Mouse (Mus musculus): ENCODE measurements at regions not wholly inside any gene's neighbourhood (a gene's known extent, or its start where the extent isn't known, plus 50 kb on each side); places are given as distances from the start of the nearest gene placed in this dataset.
A peak's percentile ranks its signal among the peaks of the same experiment; 100 is the strongest.

GRCm38 (mm10) chr6:109150023-109150911, 321.8 kb downstream of the Edem1 start:
- in situ Hi-C loops (cut with MboI; ENCODE audit: low pct_ligation_motif_present, low pct_unique_long_range_greater_than_20kb, low sequenced_read_pairs), result loop anchor here (25.0 kb wide), 2 partner anchors 187 to 288 kb away; no protein-coding TSS in a partner anchor
- H3K4me1 ChIP-seq (ENCODE audit: control insufficient read depth in 1 of 2, insufficient read depth in 2 of 2), result no peaks in the 10 kb centered on the region
- dilution Hi-C loops (cut with MboI; ENCODE audit: extremely low pct_ligation_motif_present, extremely low pct_unique_long_range_greater_than_20kb, low sequenced_read_pairs), result no loop called here
- TF ChIP-seq SIN3A (IDR thresholded peaks at IDR 0.05; ENCODE audit: low read length) (no peak), RAD21 (IDR thresholded peaks at IDR 0.05; ENCODE audit: low read depth, low read length) (peak; percentile 88), NELFE (IDR thresholded peaks at IDR 0.05; ENCODE audit: low read depth, low read length) (peak; percentile 26; the same call in 1 of the 2 replicates), HCFC1 (IDR thresholded peaks at IDR 0.05; ENCODE audit: low read depth, low read length) (no peak), BHLHE40 (IDR thresholded peaks at IDR 0.05; ENCODE audit: low read depth, low read length) (no peak), CTCF (conservative IDR thresholded peaks at IDR 0.05 in 1 of 2, IDR thresholded peaks at IDR 0.05 in 1 of 2; ENCODE audit: low read depth in 2 of 2, low read length in 2 of 2) (peak; percentile 80 to 84), ZNF384 (IDR thresholded peaks at IDR 0.05; ENCODE audit: low read depth, low read length) (no peak), ZMIZ1 (IDR thresholded peaks at IDR 0.05; ENCODE audit: low read depth, low read length) (no peak), ZC3H11A (IDR thresholded peaks at IDR 0.05; ENCODE audit: low read depth, low read length) (peak; percentile 18; the same call in 1 of the 2 replicates), SMC3 (IDR thresholded peaks at IDR 0.05; ENCODE audit: low read depth, low read length) (peak; percentile 82), TCF12 (IDR thresholded peaks at IDR 0.05; ENCODE audit: low read depth, low read length) (no peak), USF1 (IDR thresholded peaks at IDR 0.05; ENCODE audit: low read depth, low read length) (no peak), MEF2A (IDR thresholded peaks at IDR 0.05; ENCODE audit: borderline replicate concordance, low read depth, low read length) (no peak)
- no peak overlapping the region for H3K9ac ChIP-seq (ENCODE audit: insufficient read depth, low read depth)
- H3K9me3 ChIP-seq (replicated peaks; ENCODE audit: low read length), result no peaks in the 10 kb centered on the region
- DNase-seq (ENCODE audit: extremely low read depth), result peak; percentile 75
- no peaks in the 10 kb centered on the region for H3K27me3 ChIP-seq (replicated peaks)
- H3K36me3 ChIP-seq (replicated peaks in 1 of 2; ENCODE audit: control insufficient read depth in 1 of 2, insufficient read depth in 1 of 2, low read length in 1 of 2), result no peaks in the 10 kb centered on the region
- H3K4me3 ChIP-seq (replicated peaks in 1 of 3; ENCODE audit: low read depth in 2 of 3, low read length in 2 of 3, poor library complexity in 1 of 3), result no peak overlapping the region
- H3K4me2 ChIP-seq (ENCODE audit: insufficient read depth, low read depth, poor library complexity, severe bottlenecking), result no peak overlapping the region; the same call in 1 of the 2 replicates
- H3K27ac ChIP-seq (ENCODE audit: insufficient read depth, low read depth), result no peak overlapping the region
- no peaks in the 10 kb centered on the region for H3K79me2 ChIP-seq (replicated peaks; ENCODE audit: control insufficient read depth, extremely low read depth, insufficient read depth, poor library complexity, severe bottlenecking)

GRCm38 (mm10) chr6:109150912-109151256, 322.4 kb downstream of the Edem1 start:
- Histone ChIP-seq H3K9me3 (replicated peaks; ENCODE audit: low read length) (no peaks in the 10 kb centered on the region), H3K36me3 (replicated peaks in 1 of 2; ENCODE audit: control insufficient read depth in 1 of 2, insufficient read depth in 1 of 2, low read length in 1 of 2) (no peaks in the 10 kb centered on the region), H3K4me1 (ENCODE audit: control insufficient read depth in 1 of 2, insufficient read depth in 2 of 2) (no peaks in the 10 kb centered on the region), H3K4me2 (ENCODE audit: insufficient read depth, low read depth, poor library complexity, severe bottlenecking) (no peak overlapping the region; the same call in 1 of the 2 replicates), H3K9ac (ENCODE audit: insufficient read depth, low read depth) (no peak overlapping the region), H3K79me2 (replicated peaks; ENCODE audit: control insufficient read depth, extremely low read depth, insufficient read depth, poor library complexity, severe bottlenecking) (no peaks in the 10 kb centered on the region), H3K27me3 (replicated peaks) (no peaks in the 10 kb centered on the region), H3K27ac (ENCODE audit: insufficient read depth, low read depth) (no peak overlapping the region), H3K4me3 (replicated peaks in 1 of 3; ENCODE audit: low read depth in 2 of 3, low read length in 2 of 3, poor library complexity in 1 of 3) (no peak overlapping the region)
- no peak for DNase-seq (ENCODE audit: extremely low read depth)
- no peak for TF ChIP-seq NRF1 (IDR thresholded peaks at IDR 0.05; ENCODE audit: low read depth, low read length)
- TF ChIP-seq POLR2AphosphoS2 (IDR thresholded peaks at IDR 0.05; ENCODE audit: low read depth, low read length), result no peak
- TF ChIP-seq ZC3H11A (IDR thresholded peaks at IDR 0.05; ENCODE audit: low read depth, low read length), result no peak
- no peak for TF ChIP-seq UBTF (IDR thresholded peaks at IDR 0.05; ENCODE audit: low read depth, low read length)
- TF ChIP-seq POLR2A (IDR thresholded peaks at IDR 0.05; ENCODE audit: low read depth, low read length), result no peak
- TF ChIP-seq ELF1 (IDR thresholded peaks at IDR 0.05; ENCODE audit: low read depth, low read length), result no peak
- TF ChIP-seq JUND (conservative IDR thresholded peaks at IDR 0.05; ENCODE audit: low read depth, low read length), result no peak
- dilution Hi-C loops (cut with MboI; ENCODE audit: extremely low pct_ligation_motif_present, extremely low pct_unique_long_range_greater_than_20kb, low sequenced_read_pairs) (no loop called here), in situ Hi-C loops (cut with MboI; ENCODE audit: low pct_ligation_motif_present, low pct_unique_long_range_greater_than_20kb, low sequenced_read_pairs) (loop anchor here (25.0 kb wide), 2 partner anchors 186 to 289 kb away; no protein-coding TSS in a partner anchor)
